Comparison of ENCODE assay signal across 8 mouse cellular contexts in genomic region chr2:164073918-164074578, GRCm38 (mm10). TPM values are rescaled to one million over a fixed set of nuclear protein-coding genes. Genes with fewer than 3 reads are reported as not detected.
DNase-seq lines count a peak whose midpoint lies in the region; ATAC-seq and TF ChIP-seq lines count a peak whose summit lies in the region.

No protein-coding gene starts in this region.

- ATAC-seq in forebrain, embryonic 13.5 days: peak; percentile 86
- ATAC-seq in liver, postnatal 0 days: peak; percentile 87
- peak; percentile 86 for ATAC-seq in neural tube, embryonic 14.5 days (ENCODE audit: low read depth)

- H3K27me3 ChIP-seq in E14TG2a.4 (ENCODE audit: insufficient read depth, low read length): no peaks in the 10 kb centered on the region
- no peaks in the 10 kb centered on the region for H3K27me3 ChIP-seq in forebrain, embryonic 13.5 days
- H3K27me3 ChIP-seq in liver, postnatal 0 days (ENCODE audit: insufficient read depth, low read length): no peaks in the 10 kb centered on the region
- no peaks in the 10 kb centered on the region for H3K27me3 ChIP-seq in neural tube, embryonic 14.5 days (ENCODE audit: control insufficient read depth, insufficient read depth, low read length)

- peak overlapping the region; percentile 87 for H3K4me2 ChIP-seq in forebrain, embryonic 13.5 days
- peak overlapping the region; percentile 90 for H3K4me2 ChIP-seq in liver, postnatal 0 days (ENCODE audit: low read depth, low read length)
- peak overlapping the region; percentile 93 for H3K4me2 ChIP-seq in neural tube, embryonic 14.5 days (ENCODE audit: low read depth, low read length)

- peaks cover 58% of the 10 kb centered on the region for H3K4me1 ChIP-seq in E14TG2a.4 (replicated peaks; ENCODE audit: low read depth, low read length)
- peaks cover 31% of the 10 kb centered on the region for H3K4me1 ChIP-seq in forebrain, embryonic 13.5 days
- H3K4me1 ChIP-seq in liver, postnatal 0 days (ENCODE audit: insufficient read depth): peaks cover 29% of the 10 kb centered on the region
- peaks cover 8% of the 10 kb centered on the region for H3K4me1 ChIP-seq in neural tube, embryonic 14.5 days (ENCODE audit: control insufficient read depth, insufficient read depth, low read length)

- DNase-seq in c-Kit-positive CD71-positive TER-119-positive erythroid progenitor cells, embryonic 14.5 days (ENCODE audit: low spot score): peak; percentile 97
- DNase-seq in heart, postnatal 10 days: peak; percentile 98 to 99
- peak; percentile 95 for DNase-seq in large intestine, adult 2 months (ENCODE audit: low read depth, low spot score)
- peak; percentile 99 for DNase-seq in liver, postnatal 0 days
- peak; percentile 98 for DNase-seq in testis, postnatal 10 days (ENCODE audit: low spot score)

- peaks cover 32% of the 10 kb centered on the region for H3K36me3 ChIP-seq in E14TG2a.4 (ENCODE audit: insufficient read depth, low read length)
- H3K36me3 ChIP-seq in forebrain, embryonic 13.5 days (ENCODE audit: poor library complexity, severe bottlenecking): no peaks in the 10 kb centered on the region
- no peaks in the 10 kb centered on the region for H3K36me3 ChIP-seq in liver, postnatal 0 days (replicated peaks; ENCODE audit: insufficient read depth, low read length)
- H3K36me3 ChIP-seq in neural tube, embryonic 14.5 days (ENCODE audit: control insufficient read depth, insufficient read depth, low read length): no peaks in the 10 kb centered on the region

- TF ChIP-seq CTCF in E14TG2a.4 (conservative IDR thresholded peaks at IDR 0.05; ENCODE audit: low read length): peak; percentile 71
- TF ChIP-seq CTCF in liver, postnatal 0 days (IDR thresholded peaks at IDR 0.05; ENCODE audit: low read depth): peak; percentile 96

- H3K27ac ChIP-seq in forebrain, embryonic 13.5 days: peak overlapping the region; percentile 44
- peak overlapping the region; percentile 81 for H3K27ac ChIP-seq in liver, postnatal 0 days (ENCODE audit: low read depth)
- peak overlapping the region; percentile 61; the same call in 1 of the 2 replicates for H3K27ac ChIP-seq in neural tube, embryonic 14.5 days (ENCODE audit: low read depth, low read length)

- WGBS in forebrain, embryonic 13.5 days: under 1% methylated on average over 48 of the region's 48 CpGs
- under 1% methylated on average over 47 of the region's 48 CpGs for WGBS in large intestine, adult 2 months
- 0% methylated on average over 48 of the region's 48 CpGs for WGBS in liver, postnatal 0 days (ENCODE audit: insufficient replicate concordance)
- WGBS in neural tube, embryonic 14.5 days: under 1% methylated on average over 48 of the region's 48 CpGs

- intact Hi-C loops in heart, postnatal 10 days (cut with DNase I): no loop called here

- peak overlapping the region; percentile 99 for H3K4me3 ChIP-seq in E14TG2a.4 (replicated peaks; ENCODE audit: low read length)
- peak overlapping the region; percentile 92 for H3K4me3 ChIP-seq in forebrain, embryonic 13.5 days
- peak overlapping the region; percentile 90 for H3K4me3 ChIP-seq in liver, postnatal 0 days (ENCODE audit: low read depth, low read length)
- peak overlapping the region; percentile 59 for H3K4me3 ChIP-seq in neural tube, embryonic 14.5 days (ENCODE audit: low read depth, low read length)

- no peaks in the 10 kb centered on the region for H3K9me3 ChIP-seq in E14TG2a.4 (ENCODE audit: low read length)
- H3K9me3 ChIP-seq in forebrain, embryonic 13.5 days (replicated peaks): no peaks in the 10 kb centered on the region
- no peaks in the 10 kb centered on the region for H3K9me3 ChIP-seq in liver, postnatal 0 days (ENCODE audit: low read length)
- no peaks in the 10 kb centered on the region for H3K9me3 ChIP-seq in neural tube, embryonic 14.5 days (ENCODE audit: control insufficient read depth, low read length)

- peak overlapping the region; percentile 90 for H3K9ac ChIP-seq in forebrain, embryonic 13.5 days
- H3K9ac ChIP-seq in liver, postnatal 0 days (replicated peaks): peak overlapping the region; percentile 87
- H3K9ac ChIP-seq in neural tube, embryonic 14.5 days (replicated peaks; ENCODE audit: low read depth, low read length): peak overlapping the region; percentile 63

- peak; percentile 25; the same call in 1 of the 2 replicates for TF ChIP-seq EP300 in liver, postnatal 0 days (IDR thresholded peaks at IDR 0.05; ENCODE audit: low read depth)

RNA-seq across cellular contexts. Expression of gene Tomm34, which starts 3.1 kb away (rescaled TPM):
- polyA plus RNA-seq in forebrain, embryonic 13.5 days (2015; fragmentation: Nextera tagmentation; extraction: Ambion mirVana): 47.8 and 54.1 TPM in 2 replicates
- total RNA-seq in heart, postnatal 10 days (2021): 10 to 100 TPM; 22.8 to 25.9 TPM
- polyA plus RNA-seq in large intestine, adult 2 months (2012; rRNA removed): 36.8 and 38.7 TPM in 2 replicates
- polyA plus RNA-seq in liver, postnatal 0 days (2015; fragmentation: Nextera tagmentation; extraction: Ambion mirVana): 11.6 and 13.3 TPM in 2 replicates
- 49.4 and 49.7 TPM in 2 replicates for polyA plus RNA-seq in neural tube, embryonic 14.5 days (2014; fragmentation: Nextera tagmentation; extraction: Ambion mirVana)

RNA-seq across cellular contexts. Expression of gene Stk4, which starts 3.9 kb away (rescaled TPM):
- 25.6 and 30.8 TPM in 2 replicates for polyA plus RNA-seq in forebrain, embryonic 13.5 days (2015; fragmentation: Nextera tagmentation; extraction: Ambion mirVana)
- total RNA-seq in heart, postnatal 10 days (2021): 10 to 100 TPM; 20.9 to 21.4 TPM
- polyA plus RNA-seq in large intestine, adult 2 months (2012; rRNA removed): 13.6 and 17.5 TPM in 2 replicates
- 9.8 and 10.8 TPM in 2 replicates for polyA plus RNA-seq in liver, postnatal 0 days (2015; fragmentation: Nextera tagmentation; extraction: Ambion mirVana)
- polyA plus RNA-seq in neural tube, embryonic 14.5 days (2014; fragmentation: Nextera tagmentation; extraction: Ambion mirVana): 24.7 and 26.3 TPM in 2 replicates

RNA-seq across cellular contexts. Expression of gene Pabpc1l, which starts 48.8 kb away (rescaled TPM):
- 1.3 and 1.4 TPM in 2 replicates for polyA plus RNA-seq in forebrain, embryonic 13.5 days (2015; fragmentation: Nextera tagmentation; extraction: Ambion mirVana)
- under 1 TPM; 0.77 to 0.91 TPM for total RNA-seq in heart, postnatal 10 days (2021)
- 0.78 and 1.1 TPM in 2 replicates for polyA plus RNA-seq in large intestine, adult 2 months (2012; rRNA removed)
- 0.46 and 0.63 TPM in 2 replicates for polyA plus RNA-seq in liver, postnatal 0 days (2015; fragmentation: Nextera tagmentation; extraction: Ambion mirVana)
- 2.0 and 2.8 TPM in 2 replicates for polyA plus RNA-seq in neural tube, embryonic 14.5 days (2014; fragmentation: Nextera tagmentation; extraction: Ambion mirVana)

Comparison
In these comparisons a context has a peak if more than half of its experiments do, and no peak if none do; other contexts are left out.
1. Peak in every context shown above with its lines: DNase-seq, ATAC-seq, H3K4me3 ChIP-seq and H3K27ac ChIP-seq.